Mouse (Mus musculus): ENCODE results near the gene Tfdp1.
"Not testable (repeated sequence)": the region's sequence is repeated elsewhere in the genome, so short reads cannot be mapped to it uniquely, and the experiment has no call there.

Tfdp1 gene

DNA sequence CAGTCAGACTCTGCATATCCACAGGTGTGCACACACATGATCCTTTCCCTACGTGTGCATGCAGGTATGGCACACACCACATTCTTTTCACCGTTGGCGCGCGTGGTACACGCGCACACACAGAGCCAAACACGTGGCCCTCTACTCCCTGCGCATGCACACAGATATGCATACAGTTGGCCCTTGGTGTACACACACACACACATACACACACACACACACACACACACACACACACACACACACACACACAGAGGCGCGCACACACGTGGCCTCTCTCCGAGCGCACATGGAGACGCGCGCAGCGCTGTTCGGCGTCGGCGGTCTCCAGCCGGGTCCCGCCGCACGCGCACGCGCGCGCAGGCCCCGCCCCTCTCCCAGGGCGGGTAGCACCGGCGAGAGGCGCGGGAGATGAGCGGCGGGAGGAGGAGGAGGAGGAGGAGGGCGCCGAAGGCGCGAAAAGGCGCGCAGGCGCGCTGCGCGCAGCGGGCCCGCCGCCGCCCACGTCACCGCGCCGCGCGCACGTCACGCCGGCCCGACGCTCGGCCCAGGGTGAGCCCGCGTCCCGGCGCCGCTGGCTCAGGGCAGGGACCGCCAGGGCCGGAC, at the start of gene Tfdp1:
Gene Tfdp1 (plus strand): TSS at position 497 of the 606 bp plus-strand sequence.
- peak; percentile 82 to 86 for DNase-seq (ENCODE audit: low spot score in 2 of 2)

DNA sequence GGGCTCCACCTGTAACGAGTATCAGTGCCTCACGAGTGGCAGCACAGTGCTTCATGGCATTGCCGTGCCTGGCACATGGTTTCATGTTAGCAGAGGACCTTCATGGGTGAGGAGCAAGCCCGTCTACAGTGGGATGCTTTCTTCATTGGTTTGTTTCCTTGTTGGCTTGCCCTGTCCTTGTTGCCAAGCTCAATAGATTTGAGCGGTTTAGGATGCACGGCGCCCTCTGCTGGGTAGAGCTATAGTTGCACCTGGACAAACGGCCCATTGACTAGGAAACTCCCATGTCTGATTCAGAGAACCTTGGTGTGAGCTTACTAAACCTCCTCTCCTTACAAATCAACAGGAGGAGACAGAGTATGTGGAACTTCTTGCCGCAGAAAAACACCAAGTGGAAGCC, 46.2 kb upstream of the Tfdp1 start:
- peak; percentile 43 to 69 for DNase-seq (ENCODE audit: low spot score in 2 of 2)

DNA sequence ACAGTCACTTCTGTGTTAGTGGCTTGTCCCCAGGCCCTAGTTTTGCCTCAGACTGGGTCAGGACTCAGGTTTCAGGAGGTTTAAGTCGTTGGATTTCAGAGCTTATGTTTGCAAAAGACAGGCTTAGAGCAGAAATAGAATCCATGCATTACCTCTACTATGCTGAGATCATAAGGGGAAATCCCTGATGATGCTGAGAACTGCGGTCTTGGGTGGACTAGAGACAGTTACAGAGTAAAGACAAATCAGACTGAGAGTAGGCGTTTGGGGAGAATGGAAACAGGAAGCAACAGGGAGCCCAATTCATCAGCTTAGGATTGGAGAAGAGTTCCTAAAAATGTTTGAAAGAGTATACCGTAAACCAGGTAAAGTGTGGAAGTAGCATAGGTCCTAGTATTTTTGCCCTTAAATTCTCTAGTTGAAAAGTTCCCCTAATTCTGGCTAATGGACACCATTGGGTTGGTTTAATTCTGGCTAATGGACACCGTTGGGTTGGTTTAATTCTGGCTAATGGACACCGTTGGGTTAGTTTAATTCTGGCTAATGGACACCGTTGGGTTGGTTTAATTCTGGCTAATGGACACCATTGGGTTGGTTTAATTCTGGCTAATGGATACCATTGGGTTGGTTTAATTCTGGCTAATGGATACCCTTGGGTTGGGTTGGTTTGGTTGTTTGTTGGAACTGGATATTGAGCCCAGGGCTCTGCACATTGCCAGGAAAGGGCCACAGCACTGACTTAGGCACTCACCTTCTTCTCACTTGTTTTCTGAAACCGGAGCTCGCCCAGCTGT, 44.7 kb upstream of the Tfdp1 start:
- DNase-seq (ENCODE audit: low spot score in 2 of 2) = no peak

DNA sequence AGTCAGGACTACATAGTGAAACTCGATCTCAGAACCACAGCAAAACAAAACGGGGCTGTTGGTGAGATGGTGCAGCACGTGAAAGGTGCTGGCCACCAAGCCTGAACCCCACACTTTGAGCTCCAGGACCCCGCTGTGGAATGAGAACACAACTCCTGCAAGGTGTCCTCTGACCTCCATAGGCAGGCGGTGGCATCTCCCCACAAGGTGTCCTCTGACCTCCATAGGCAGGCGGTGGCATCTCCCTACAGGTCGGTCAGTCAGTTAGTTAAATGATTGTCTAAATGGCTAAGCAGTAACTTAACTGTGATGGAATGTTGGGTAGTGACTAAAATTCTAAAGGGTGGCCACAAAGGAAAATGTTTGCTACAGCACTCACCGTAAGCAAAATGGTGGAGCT, 39.0 kb upstream of the Tfdp1 start:
- DNase-seq (ENCODE audit: low spot score in 2 of 2) = no peak

DNA sequence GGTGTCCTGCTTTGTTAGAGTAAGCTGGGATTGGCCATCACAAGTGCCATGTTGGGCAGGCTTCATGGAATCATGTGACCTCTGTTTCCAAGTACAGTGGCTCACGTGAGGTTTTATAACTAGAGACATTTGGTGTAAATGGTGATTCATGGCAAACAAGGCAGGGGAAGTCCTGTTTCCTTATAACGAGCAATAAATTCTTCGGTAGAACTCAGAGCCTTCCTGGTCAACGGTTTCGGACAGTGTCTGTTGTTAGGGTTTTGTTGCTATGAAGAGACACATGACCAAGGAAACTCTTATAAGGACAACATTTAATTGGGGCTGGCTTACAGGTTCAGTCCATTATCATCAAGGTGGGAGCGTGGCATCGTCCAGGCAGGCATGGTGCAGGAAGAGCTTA, 37.5 kb upstream of the Tfdp1 start:
- DNase-seq (ENCODE audit: low spot score in 2 of 2) = no peak

DNA sequence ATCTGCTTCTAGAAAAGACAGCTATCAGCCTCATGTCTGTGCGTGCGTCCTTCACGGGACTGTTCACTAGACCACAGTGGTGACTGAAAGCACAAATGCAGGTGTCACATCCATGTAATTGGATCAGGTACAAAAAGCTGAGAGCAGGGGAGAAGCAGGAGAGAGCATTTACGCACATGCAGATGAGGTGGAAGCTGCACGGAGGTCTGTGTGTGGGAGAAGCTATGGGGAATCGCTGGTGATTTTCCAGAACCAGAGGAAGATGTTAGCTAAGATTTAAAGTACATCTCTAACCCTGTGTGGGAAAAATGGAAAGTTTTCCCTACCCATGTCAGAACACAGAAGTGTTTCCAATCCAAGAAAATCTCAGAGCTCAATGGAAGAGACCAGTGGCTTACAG, 33.1 kb upstream of the Tfdp1 start:
- no peak for DNase-seq (ENCODE audit: low spot score in 2 of 2)

DNA sequence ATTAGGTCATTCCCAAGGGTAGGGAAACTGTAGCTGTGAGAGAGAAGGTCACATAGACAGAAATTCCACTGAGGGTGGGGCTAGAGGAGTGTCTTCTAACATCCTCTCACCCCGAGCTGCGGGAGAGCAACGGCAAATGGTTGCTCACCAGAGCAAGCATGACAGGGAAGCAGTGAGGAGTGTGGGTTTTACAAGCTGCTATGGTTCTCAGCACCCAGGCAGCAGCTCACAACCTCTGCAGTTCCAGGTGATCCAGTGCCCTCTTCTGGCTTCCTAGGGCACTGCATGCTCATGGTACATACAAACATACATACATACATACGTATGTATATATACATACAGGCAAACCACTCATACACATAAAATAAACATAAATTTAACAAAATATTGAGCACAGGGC, 32.7 kb upstream of the Tfdp1 start:
- no peak for DNase-seq (ENCODE audit: low spot score in 2 of 2)

DNA sequence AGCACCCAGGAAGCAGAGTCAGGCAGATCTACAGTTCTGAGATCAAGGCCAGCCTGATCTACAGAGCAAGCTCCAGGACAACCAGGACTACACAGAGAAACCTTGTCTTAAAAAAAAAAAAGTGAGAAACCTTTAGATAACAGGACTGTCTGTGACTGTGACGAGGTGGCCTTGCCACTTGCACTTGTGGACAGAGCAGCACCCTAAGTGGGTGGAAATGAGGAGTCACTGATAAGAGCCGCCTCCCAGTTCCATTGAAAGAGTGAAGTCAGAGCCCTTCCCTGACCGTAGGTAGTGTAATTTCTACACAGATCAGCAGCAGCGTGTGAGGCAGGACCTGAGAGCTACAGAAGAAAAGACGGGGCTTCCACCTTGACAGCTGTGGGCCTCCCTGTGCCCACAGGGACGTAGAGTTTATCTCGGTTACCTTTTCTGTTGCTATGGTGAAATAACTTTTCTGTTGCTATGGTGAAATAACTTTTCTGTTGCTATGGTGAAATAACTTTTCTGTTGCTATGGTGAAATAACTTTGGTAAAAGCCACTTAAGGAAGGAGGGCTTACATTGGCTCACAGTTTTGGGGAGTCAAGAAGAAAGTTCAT, 32.1 kb upstream of the Tfdp1 start:
- no peak for DNase-seq (ENCODE audit: low spot score in 2 of 2)

DNA sequence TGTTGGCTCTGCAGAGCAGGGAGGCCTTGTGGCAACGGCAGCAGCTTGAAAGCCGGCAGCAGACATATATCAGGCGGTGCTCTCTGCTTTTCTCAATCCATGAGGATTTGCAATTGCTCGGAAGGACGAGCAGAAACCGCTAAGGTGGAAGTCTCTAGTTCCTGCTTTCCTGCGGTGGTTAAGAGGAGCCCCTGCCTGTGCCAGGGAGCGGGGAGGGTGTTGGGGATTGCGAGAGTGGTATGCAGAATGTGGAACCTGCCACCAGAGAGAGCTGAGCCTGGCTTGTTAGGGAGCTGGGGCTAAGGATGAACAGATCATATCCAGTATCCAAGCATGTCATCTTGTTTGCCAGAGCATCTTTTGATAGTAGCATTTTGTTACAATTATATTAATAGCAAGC, 31.6 kb upstream of the Tfdp1 start:
- no peak for DNase-seq (ENCODE audit: low spot score in 2 of 2)

DNA sequence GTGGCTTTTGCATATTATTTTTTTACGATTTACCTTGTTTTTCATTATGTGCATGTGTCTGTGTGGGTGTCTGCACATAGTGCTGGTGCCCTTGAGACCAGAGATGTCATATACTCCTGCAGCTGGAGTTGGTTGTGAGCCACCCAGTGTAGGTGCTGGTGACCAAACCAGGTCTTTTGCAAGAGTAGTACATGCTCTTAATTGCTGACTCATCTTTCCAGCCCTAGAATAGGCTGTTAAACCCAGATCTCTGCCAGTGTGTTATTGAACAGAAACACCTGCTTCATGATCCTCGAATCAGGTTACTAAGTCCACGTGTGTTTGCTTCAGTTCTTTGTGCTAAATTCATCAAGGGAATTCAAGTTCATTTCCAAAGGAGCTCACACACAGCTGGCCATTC, 23.6 kb upstream of the Tfdp1 start:
- DNase-seq (ENCODE audit: low spot score in 2 of 2) = no peak

DNA sequence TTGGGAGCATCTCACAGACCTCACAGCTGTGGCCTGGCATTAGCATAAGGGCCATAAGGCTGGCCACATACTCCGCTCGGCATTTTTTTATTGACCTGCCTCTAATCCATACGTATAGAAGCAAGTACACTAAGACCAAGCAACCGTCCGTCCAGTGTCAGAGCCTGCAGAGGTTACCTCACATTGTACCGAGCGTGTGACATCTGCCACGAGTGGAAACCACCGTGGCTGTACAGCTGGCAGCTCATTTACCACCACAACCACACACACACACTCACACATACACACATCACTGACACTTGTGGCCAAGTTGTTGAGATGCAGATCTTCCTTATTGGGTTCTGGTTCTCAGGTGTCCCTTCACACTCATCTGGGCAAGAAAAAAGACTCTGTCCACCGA, 21.9 kb upstream of the Tfdp1 start:
- peak in 1 of 2 experiments; percentile 31 for DNase-seq (ENCODE audit: low spot score in 2 of 2)

DNA sequence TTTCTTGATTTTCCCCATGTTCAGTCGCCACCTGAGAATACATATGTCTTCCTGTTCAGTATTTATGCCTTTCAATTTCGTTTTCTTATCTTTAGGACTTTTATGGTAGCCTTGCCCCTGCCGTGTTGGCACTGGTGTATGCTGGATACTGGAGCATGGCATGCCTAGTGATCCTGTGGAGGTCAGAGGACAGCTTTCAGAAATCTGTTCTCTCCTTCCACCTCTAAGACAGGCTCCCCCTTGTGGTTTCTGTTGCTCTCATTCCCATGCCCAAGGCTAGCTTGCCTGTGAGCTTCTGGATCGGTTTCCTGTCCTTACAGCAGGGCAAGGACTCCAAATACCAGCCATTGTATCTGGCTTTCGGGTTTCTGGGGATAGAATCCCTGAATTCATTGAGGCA, 12.0 kb upstream of the Tfdp1 start:
- DNase-seq (ENCODE audit: low spot score in 2 of 2) = peak in 1 of 2 experiments; percentile 39

DNA sequence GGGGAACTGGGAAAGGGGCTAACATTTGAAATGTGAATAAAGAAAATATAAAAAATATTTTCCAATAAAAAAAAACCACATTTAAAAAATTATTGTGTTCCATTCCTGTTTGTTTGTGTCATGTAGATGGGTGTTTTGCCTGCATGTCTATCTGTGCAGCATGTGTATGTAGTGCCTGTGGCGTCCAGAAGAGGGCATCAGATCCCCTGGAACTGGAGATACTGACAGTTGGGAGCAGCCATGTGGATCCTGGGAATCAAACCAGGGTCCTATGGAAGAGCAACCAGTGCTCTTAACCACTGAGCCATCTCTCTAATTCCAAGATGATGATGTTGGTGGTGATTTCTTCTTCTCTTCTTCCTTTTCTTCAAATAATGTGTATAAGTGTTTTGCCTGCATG, 3.9 kb upstream of the Tfdp1 start:
- DNase-seq (ENCODE audit: low spot score in 2 of 2) = no peak

DNA sequence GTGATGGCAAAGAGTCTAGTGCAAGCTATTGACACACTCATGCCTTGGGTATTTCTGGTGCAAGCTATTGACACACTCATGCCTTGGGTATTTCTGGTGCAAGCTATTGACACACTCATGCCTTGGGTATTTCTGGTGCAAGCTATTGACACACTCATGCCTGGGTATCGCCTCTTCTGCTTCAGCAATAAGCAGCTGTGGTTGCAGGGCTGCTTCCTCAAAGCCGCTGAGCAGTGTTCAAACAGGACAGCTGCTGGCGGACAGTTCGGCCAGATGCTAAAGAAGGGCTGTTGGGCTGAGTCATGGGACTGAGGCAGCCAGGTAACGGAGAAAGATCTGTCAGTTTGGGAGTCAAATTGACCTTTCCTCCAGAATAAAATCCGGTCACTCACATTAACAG, 1.3 kb upstream of the Tfdp1 start:
- not testable (repeated sequence) for DNase-seq (ENCODE audit: low spot score in 2 of 2)

DNA sequence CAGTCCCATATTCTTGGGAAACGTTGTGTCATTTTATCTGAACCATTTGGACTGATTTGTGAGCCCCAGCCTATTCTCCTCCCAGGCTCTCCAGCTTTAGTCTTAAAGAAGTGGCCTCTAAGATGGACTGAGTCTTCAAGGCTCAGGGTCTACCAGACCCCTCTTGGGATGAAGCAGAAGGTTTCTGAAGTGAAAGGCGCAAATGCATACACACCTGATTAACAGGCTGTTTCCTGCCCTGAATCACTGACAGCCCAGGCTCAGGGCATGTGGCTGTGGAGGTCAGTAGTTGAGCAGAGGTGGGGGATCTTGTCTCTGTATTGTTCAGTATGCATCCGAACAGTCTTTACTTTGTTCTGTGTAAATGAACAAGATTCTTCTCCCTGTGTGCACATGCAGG, 873 bp upstream of the Tfdp1 start:
- DNase-seq (ENCODE audit: low spot score in 2 of 2) = no peak

DNA sequence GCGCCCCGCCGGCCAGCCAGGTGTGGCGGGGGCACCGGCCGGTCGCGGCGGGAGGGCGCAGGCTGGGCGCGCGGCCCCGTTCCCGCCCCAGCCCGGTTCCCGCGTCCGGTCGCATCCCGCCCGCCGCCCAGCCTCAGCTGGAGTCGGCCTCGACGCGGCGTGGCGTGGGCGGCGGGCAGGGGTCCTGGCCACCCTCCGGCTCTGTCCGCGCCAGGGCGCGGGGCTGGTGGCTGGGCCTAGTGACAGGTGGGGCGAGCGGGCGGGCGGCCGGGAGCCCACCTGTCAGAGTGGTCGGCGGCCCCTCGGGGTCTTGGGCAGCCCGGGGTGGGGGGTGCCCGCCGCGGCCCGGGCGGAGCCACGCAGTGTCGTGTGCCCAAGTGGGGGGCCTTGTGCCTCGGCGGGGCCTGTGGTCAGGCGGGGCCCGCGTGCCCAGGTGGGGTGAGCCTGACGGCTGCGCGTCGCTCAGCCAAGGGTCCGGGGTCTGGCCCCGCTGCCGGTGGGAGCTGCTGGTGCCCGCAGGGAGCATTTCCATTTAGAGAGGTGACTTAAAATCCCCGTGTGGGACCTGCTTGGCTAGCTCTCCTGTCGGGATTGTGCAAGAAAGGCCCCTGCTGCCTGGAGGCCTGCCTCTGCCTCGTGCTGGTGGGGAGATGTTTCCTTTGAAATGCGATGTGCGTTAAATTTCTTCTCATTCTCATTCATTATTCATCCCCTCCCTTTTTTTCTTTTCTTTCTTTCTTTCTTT, 522 bp downstream of the Tfdp1 start:
- peak; percentile 35 to 36 for DNase-seq (ENCODE audit: low spot score in 2 of 2)

DNA sequence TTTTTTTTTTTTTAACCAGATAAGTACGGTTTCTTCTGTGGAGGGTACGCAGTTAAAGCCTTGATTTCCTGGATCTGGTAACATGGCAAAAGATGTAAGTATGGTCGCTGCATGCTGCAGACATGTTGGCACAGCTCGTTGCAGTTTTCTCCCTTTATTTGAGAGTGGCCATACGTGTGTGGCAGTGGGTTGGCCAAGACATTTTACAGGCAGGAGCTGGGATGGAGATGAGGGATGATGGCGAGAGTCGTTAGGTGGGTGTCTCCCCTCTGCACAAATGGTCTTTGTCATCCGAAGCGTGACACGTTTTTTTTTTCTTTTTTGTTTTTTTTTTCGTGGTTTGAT, 1.1 kb downstream of the Tfdp1 start:
- DNase-seq (ENCODE audit: low spot score in 2 of 2) = no peak

DNA sequence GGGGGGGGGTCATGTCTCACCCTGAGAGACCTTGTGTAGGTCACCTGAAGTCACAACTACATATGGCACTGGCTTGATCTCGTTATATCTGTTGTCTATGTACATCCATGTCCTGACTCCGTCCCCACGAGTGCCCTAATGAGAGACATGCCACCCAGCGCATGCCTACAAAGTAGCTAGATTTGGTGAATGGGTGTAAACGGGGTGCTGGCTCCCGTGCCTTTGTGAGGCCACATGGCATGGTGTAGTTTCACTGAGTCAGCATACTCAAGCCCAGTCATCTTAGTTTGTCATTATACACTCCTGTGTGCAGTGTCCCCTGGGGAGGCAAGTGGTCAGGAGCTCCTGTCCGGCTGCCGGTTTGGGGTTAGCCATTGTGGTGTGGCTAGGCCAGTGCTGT, 2.1 kb downstream of the Tfdp1 start:
- DNase-seq (ENCODE audit: low spot score in 2 of 2) = no peak

DNA sequence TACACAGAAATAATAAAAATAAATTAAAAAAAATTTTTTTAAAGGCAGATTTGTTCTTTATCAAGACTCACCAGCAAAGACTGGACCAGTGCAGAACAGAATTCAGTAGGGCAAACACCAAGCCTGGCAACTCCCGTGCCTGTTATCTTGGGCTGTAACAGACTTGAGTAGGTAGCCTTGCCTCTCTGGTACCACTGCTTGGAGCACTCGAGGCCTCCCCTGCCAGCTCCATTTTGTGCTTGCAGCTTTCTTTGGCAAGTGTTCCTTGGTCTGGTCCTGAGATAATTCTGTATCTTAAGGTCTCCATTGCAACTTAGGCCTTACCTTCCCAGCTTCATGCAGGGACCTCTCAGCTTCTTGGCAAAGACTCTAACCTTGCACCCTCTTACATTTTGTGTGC, 3.8 kb downstream of the Tfdp1 start:
- DNase-seq (ENCODE audit: low spot score in 2 of 2) = no peak

DNA sequence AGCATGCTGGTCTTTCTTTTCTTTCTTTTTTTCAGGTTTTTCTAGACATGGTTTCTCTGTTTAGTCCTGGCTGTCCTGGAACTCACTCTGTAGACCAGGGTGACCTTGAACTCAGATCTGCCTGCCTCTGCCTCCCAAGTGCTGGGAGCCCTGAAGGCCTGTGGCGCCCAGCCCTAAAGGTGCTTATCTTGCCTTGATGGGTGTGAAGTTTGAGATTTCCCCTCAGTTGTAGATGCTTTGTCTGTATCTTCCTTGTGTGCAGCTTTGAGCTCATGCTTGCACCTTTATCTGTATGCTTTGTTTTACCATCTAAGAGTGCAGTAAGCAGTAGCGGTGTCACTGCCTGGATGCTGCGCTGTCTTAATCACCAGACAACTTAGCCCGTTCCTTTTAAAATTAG, 4.6 kb downstream of the Tfdp1 start:
- DNase-seq (ENCODE audit: low spot score in 2 of 2) = no peak

DNA sequence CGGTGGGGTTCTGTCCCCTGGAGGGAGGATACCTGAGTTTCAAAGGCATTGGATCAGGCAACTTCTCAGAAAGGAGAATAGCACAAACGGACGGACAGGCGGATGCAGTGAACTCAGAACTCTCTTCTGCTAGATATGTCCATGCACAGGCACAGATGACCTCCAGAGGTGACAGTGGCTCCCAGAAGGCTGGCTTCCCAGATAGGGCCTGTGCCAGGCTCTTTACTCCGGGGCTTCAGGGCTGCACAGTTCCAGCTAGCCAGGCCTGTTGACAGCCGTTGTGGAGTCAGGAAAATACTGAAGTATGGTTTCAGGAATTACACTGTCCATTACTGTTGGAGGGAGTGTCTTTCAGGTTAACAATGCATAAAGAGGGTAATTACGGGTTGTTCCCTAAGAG, 11.5 kb downstream of the Tfdp1 start:
- DNase-seq (ENCODE audit: low spot score in 2 of 2) = no peak

DNA sequence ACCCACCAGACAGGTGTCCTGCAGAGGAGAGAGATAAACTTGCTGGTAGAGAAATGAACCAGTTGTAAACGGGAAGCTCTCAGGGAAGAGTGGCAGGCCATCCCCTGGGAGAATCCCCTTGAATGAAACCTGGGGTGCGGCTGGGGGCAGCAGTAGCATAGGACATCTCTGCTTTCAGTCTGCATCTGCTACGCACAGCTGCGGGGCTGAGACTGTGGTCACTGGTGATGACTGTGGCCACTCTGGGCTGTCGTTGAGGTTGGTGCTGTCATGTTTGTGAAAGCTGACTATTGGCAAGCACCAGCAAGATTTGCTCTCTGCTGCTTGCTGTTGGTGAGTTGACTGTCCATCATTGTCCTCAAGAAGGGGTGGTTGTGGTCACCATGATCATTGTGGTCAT, 13.0 kb downstream of the Tfdp1 start:
- no peak for DNase-seq (ENCODE audit: low spot score in 2 of 2)

DNA sequence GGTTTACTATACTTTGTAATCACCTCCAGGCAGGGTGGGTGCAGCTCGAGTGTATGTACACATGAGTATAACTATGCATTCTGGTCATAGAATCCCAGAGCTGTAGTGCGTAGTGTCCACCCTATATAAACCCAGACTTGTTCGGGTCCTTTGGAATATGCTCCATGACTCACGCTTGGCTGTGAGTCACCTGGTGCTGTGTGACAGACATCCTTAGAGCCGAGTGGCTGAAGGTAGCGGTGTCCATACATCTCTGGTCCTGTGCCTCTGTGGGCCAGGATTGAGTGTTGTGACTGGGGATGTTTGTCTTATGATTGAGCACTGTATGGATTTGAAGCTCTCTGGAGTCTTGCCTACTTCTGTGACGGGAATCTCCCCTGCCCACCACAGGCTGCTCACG, 14.1 kb downstream of the Tfdp1 start:
- DNase-seq (ENCODE audit: low spot score in 2 of 2) = no peak
